ENCODE assay signal across 10 mouse cellular contexts in the genomic region with DNA sequence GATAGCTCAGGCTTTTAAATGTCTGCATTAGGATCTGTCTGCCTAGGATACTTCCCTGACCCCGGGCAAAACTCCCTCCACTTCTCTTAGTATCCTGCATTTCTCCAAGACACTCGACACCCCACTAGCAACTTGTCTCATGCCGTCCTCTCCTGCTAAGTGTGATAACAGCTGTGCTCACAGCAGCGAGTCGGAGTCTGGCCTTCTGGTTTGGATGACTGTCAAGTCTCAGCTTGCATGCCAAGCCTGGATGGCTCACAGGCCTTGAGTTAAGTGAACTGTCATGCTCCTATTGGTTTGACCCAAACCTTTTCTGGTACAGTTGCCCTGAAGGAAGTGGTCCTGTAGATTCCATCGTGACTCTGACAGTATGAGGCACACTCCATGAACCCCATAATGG.
DNase-seq lines count a peak whose midpoint lies in the region; ATAC-seq lines count a peak whose summit lies in the region.
"Had no signal": no experiment of that assay in that cellular context is flagged by ENCODE, and none has a peak within 500 bp of the region (broad histone marks: within the 10 kb centered on the region; RNA-seq: fewer than 3 reads in every experiment).

No protein-coding gene starts in this region.

- 0 out of 2 replicates have a peak, but pooled peaks have one; percentile 24 for ATAC-seq in kidney, embryonic 14.5 days (ENCODE audit: low FRiP score, low TSS enrichment)
- no peak for ATAC-seq in kidney, embryonic 15.5 days (replicated peaks; ENCODE audit: low FRiP score)
- no peak for ATAC-seq in erythroid progenitor cell, adult 5-6 weeks (replicated peaks; ENCODE audit: low FRiP score, poor library complexity, severe bottlenecking)

- no peaks in the 10 kb centered on the region for H3K27me3 ChIP-seq in kidney, embryonic 14.5 days (ENCODE audit: control insufficient read depth, insufficient read depth, low read length)
- H3K27me3 ChIP-seq in kidney, embryonic 15.5 days = peaks cover 13% of the 10 kb centered on the region; the same call in 1 of the 2 replicates
- H3K27me3 ChIP-seq: neural tube, embryonic 13.5 days had no signal

- no peaks in the 10 kb centered on the region for H3K9me3 ChIP-seq in kidney, embryonic 14.5 days (ENCODE audit: control insufficient read depth, low read length)
- no peaks in the 10 kb centered on the region for H3K9me3 ChIP-seq in kidney, embryonic 15.5 days (replicated peaks)
- H3K9me3 ChIP-seq: hindbrain, embryonic 10.5 days; neural tube, embryonic 13.5 days had no signal

- H3K27ac ChIP-seq in kidney, embryonic 14.5 days (ENCODE audit: low read depth, low read length) = no peak overlapping the region
- no peak overlapping the region for H3K27ac ChIP-seq in kidney, embryonic 15.5 days
- H3K27ac ChIP-seq: hindbrain, embryonic 10.5 days; neural tube, embryonic 13.5 days had no signal

- DNase-seq in NIH3T3 (ENCODE audit: low read depth) = peak; percentile 15
- peak; percentile 71 for DNase-seq in adrenal gland, adult 2 months
- peak; percentile 13 to 27 for DNase-seq in gastrocnemius, postnatal 36 days
- DNase-seq in thymus, postnatal 4 days = no peak
- no peak for DNase-seq in frontal cortex, postnatal 10 days (ENCODE audit: low spot score in 2 of 2)

- no peaks in the 10 kb centered on the region for H3K4me1 ChIP-seq in kidney, embryonic 14.5 days (ENCODE audit: control insufficient read depth, insufficient read depth, low read length)
- no peaks in the 10 kb centered on the region for H3K4me1 ChIP-seq in kidney, embryonic 15.5 days
- H3K4me1 ChIP-seq: hindbrain, embryonic 10.5 days; neural tube, embryonic 13.5 days had no signal

- intact Hi-C loops in gastrocnemius, postnatal 36 days (cut with DNase I) = no loop called here

- H3K9ac ChIP-seq in kidney, embryonic 14.5 days (ENCODE audit: low read depth, low read length) = no peak overlapping the region
- no peak overlapping the region for H3K9ac ChIP-seq in kidney, embryonic 15.5 days
- H3K9ac ChIP-seq: neural tube, embryonic 13.5 days had no signal

- no peak overlapping the region for H3K4me3 ChIP-seq in kidney, embryonic 14.5 days (ENCODE audit: low read length)
- no peak overlapping the region for H3K4me3 ChIP-seq in kidney, embryonic 15.5 days (replicated peaks)
- H3K4me3 ChIP-seq: hindbrain, embryonic 10.5 days; neural tube, embryonic 13.5 days had no signal

- H3K36me3 ChIP-seq in kidney, embryonic 14.5 days (ENCODE audit: control insufficient read depth, insufficient read depth, low read length) = no peaks in the 10 kb centered on the region
- no peaks in the 10 kb centered on the region for H3K36me3 ChIP-seq in kidney, embryonic 15.5 days
- H3K36me3 ChIP-seq: hindbrain, embryonic 10.5 days; neural tube, embryonic 13.5 days had no signal

- 32% methylated on average over 6 of the region's 6 CpGs for WGBS in kidney, embryonic 14.5 days
- 29% methylated on average over 6 of the region's 6 CpGs for WGBS in kidney, embryonic 15.5 days

- H3K4me2 ChIP-seq in kidney, embryonic 14.5 days (replicated peaks; ENCODE audit: low read depth, low read length) = no peak overlapping the region
- no peak overlapping the region for H3K4me2 ChIP-seq in kidney, embryonic 15.5 days
- H3K4me2 ChIP-seq: neural tube, embryonic 13.5 days had no signal

Comparison
In these comparisons a context has a peak if more than half of its experiments do, and no peak if none do; other contexts are left out.
1. DNase-seq: peak in NIH3T3 (single experiment), adrenal gland, adult 2 months (single experiment) and gastrocnemius, postnatal 36 days (2 of 2); none in thymus, postnatal 4 days (single experiment) and frontal cortex, postnatal 10 days (0 of 2).